Mouse (Mus musculus) neural tube, embryonic 10.5 days (tissue): ENCODE measurements around the gene Fam169b.

Source experiments
- DNase-seq: peaks from one replicate; pipeline ENCODE4 v3.0.0-alpha.2; 2017; ENCODE audit warnings: low spot score; ENCODE audit errors: extremely low spot score

Gene Fam169b

GRCm38 (mm10) chr7:68395707-68396333, 122.2 kb downstream of the Fam169b start:
- DNase-seq, result no peak

- DNase-seq, result no peak
Measured at GRCm38 (mm10) chr7:68400516-68400915, 126.9 kb downstream of the Fam169b start.

GRCm38 (mm10) chr7:68408611-68409010, 135.0 kb downstream of the Fam169b start:
- no peak for DNase-seq
